Mouse (Mus musculus) intestine, postnatal 0 days (tissue): ENCODE measurements around the gene Ap1b1. TPM values are rescaled to one million over a fixed set of nuclear protein-coding genes. Genes with fewer than 3 reads are reported as not detected.

Experiments used
- ATAC-seq: fragments of 200-750 bp; cut with Nextera tagmentation; 2 replicates; pipeline ENCODE4 v1.8.0; 2017; ENCODE audit warnings: mild to moderate bottlenecking, moderate TSS enrichment, moderate library complexity
- H3K27ac ChIP-seq: fragments of 300-500 bp; sonication (generic); 2 replicates; pipeline ENCODE4 v1.5.1; 2014; ENCODE audit warnings: mild to moderate bottlenecking, low read depth, low read length, moderate library complexity
- H3K27me3 ChIP-seq: fragments of 300-500 bp; sonication (generic); replicated peaks from 2 replicates; pipeline ENCODE4 v1.6.1; 2014; ENCODE audit warnings: low read length, mixed read lengths; ENCODE audit not compliant: control insufficient read depth, insufficient read depth
- H3K36me3 ChIP-seq: fragments of 300-500 bp; sonication (generic); 2 replicates; pipeline ENCODE4 v1.6.1; 2014; ENCODE audit warnings: mild to moderate bottlenecking, moderate library complexity; ENCODE audit not compliant: control insufficient read depth, insufficient read depth
- H3K4me1 ChIP-seq: fragments of 300-500 bp; sonication (generic); replicated peaks from 2 replicates; pipeline ENCODE4 v1.6.1; 2014; ENCODE audit warnings: antibody characterized with exemption, low read length, mixed read lengths; ENCODE audit not compliant: control insufficient read depth, insufficient read depth
- H3K4me2 ChIP-seq: fragments of 300-500 bp; sonication (generic); replicated peaks from 2 replicates; pipeline ENCODE4 v1.6.1; 2014; ENCODE audit warnings: low read depth, mild to moderate bottlenecking, moderate library complexity
- H3K4me3 ChIP-seq: fragments of 300-500 bp; sonication (generic); 2 replicates; pipeline ENCODE4 v1.5.1; 2014; ENCODE audit warnings: low read depth, low read length
- H3K9ac ChIP-seq: fragments of 300-500 bp; sonication (generic); 2 replicates; pipeline ENCODE4 v1.6.1; 2014; ENCODE audit warnings: mild to moderate bottlenecking, low read depth, low read length
- H3K9me3 ChIP-seq: fragments of 300-500 bp; sonication (generic); 2 replicates; pipeline ENCODE4 v1.6.1; 2016; ENCODE audit warnings: mixed run types; ENCODE audit not compliant: control insufficient read depth
- CTCF ChIP-seq: sonication (generic); IDR thresholded peaks from 2 replicates; pipeline ENCODE4 v1.5.1; 2016; ENCODE audit warnings: low read depth, mild to moderate bottlenecking, control low read depth, antibody characterized with exemption, moderate library complexity
- WGBS: fragments of 180-500 bp; shearing (Covaris S2); extraction: QIAGEN DNeasy Blood & Tissue Kit; methylation state at CpG from one replicate; pipeline ENCODE4 v1.1.7; 2014; 5-methylcytosine and 5-hydroxymethylcytosine counted together
- microRNA-seq: library from miRNA; unstranded; fragments of <30 nt; microRNA quantifications from one replicate; pipeline ENCODE4, GENCODE M21; 2016
- polyA plus RNA-seq: library from polyadenylated mRNA; unstranded; fragments of >200 nt; fragmentation: Nextera tagmentation; extraction: Ambion mirVana; gene quantifications from 2 replicates; pipeline ENCODE4 v1.2.1, GENCODE M21; 2015

The Ap1b1 gene
- polyA plus RNA-seq, 1 experiment from 2014 or later, result 60.4 TPM

GRCm38 (mm10) chr11:5089147-5089546, 102.5 kb downstream of the Ap1b1 start:
- WGBS, result 93% methylated on average over 1 of the region's 1 CpGs
- Histone ChIP-seq H3K27me3 (no peaks in the 10 kb centered on the region), H3K9ac (no peak overlapping the region), H3K4me1 (no peaks in the 10 kb centered on the region), H3K4me2 (no peak overlapping the region), H3K36me3 (peaks cover 76% of the 10 kb centered on the region), H3K4me3 (no peak overlapping the region), H3K27ac (no peak overlapping the region), H3K9me3 (no peaks in the 10 kb centered on the region)
- ATAC-seq, result no peak
- no peak for TF ChIP-seq CTCF

- H3K27ac ChIP-seq, result no peak overlapping the region
- no peak overlapping the region for H3K4me3 ChIP-seq
- H3K27me3 ChIP-seq, result no peaks in the 10 kb centered on the region
- no peaks in the 10 kb centered on the region for H3K4me1 ChIP-seq
- H3K9me3 ChIP-seq, result no peaks in the 10 kb centered on the region
- 25% methylated on average over 2 of the region's 2 CpGs for WGBS
- H3K4me2 ChIP-seq, result no peak overlapping the region
- ATAC-seq, result no peak
- no peak overlapping the region for H3K9ac ChIP-seq
- H3K36me3 ChIP-seq, result peaks cover 51% of the 10 kb centered on the region
- TF ChIP-seq CTCF, result peak; percentile 65
These were observed 105.1 kb downstream of the Ap1b1 start for GRCm38 (mm10) chr11:5091706-5092105.

Small RNAs within 50 kb of the gene (microRNA-seq; reads per million reads assigned to microRNA genes)
- not detected for gene Gm47296

Other genes with a start within 250 kb of the Ap1b1 start
- gene Cabp7, start 240.0 kb upstream of the Ap1b1 start, polyA plus RNA-seq, result 0.10 and 0.13 TPM in 2 replicates
- 16.0 and 16.6 TPM in 2 replicates for gene Nf2, start 137.3 kb upstream of the Ap1b1 start, polyA plus RNA-seq
- gene Nipsnap1, start 112.9 kb upstream of the Ap1b1 start, polyA plus RNA-seq, result 59.1 and 62.0 TPM in 2 replicates
- gene Thoc5, start 91.5 kb upstream of the Ap1b1 start, polyA plus RNA-seq, result 15.9 TPM in 2 replicates
- gene Nefh, start 38.8 kb upstream of the Ap1b1 start, polyA plus RNA-seq, result 0.25 and 0.26 TPM in 2 replicates
- gene Rasl10a, start 71.3 kb downstream of the Ap1b1 start, polyA plus RNA-seq, result 0.93 and 1.2 TPM in 2 replicates
- 18.9 and 22.8 TPM in 2 replicates for gene Gas2l1, start 78.5 kb downstream of the Ap1b1 start, polyA plus RNA-seq
- gene Rhbdd3, start 112.1 kb downstream of the Ap1b1 start, polyA plus RNA-seq, result 17.1 and 17.5 TPM in 2 replicates
- gene Ewsr1, start 112.4 kb downstream of the Ap1b1 start, polyA plus RNA-seq, result 185 and 196 TPM in 2 replicates
- gene Emid1, start 165.4 kb downstream of the Ap1b1 start, polyA plus RNA-seq, result 47.9 and 56.4 TPM in 2 replicates